Mouse (Mus musculus) cerebellum, adult 2 months (tissue): ENCODE measurements at regions not wholly inside any gene's neighbourhood (a gene's known extent, or its start where the extent isn't known, plus 50 kb on each side); places are given as distances from the start of the nearest gene placed in this dataset.
"Not testable (repeated sequence)": the region's sequence is repeated elsewhere in the genome, so short reads cannot be mapped to it uniquely, and the experiment has no call there.

Experiments
- DNase-seq, 2 experiments: peaks; one replicate each; pipeline ENCODE4 v3.0.0; 2021
- H3K27ac ChIP-seq: fragments of 200-500 bp; 2 replicates; pipeline ENCODE4 v1.5.1; 2012; ENCODE audit warnings: low read length, control low read depth, inconsistent platforms; ENCODE audit not compliant: insufficient read depth
- H3K27me3 ChIP-seq: fragments of 200-500 bp; 2 replicates; pipeline ENCODE4 v1.6.1; 2012; ENCODE audit warnings: inconsistent platforms, mild to moderate bottlenecking, low read length, moderate library complexity; ENCODE audit not compliant: control insufficient read depth, insufficient read depth
- H3K4me1 ChIP-seq: fragments of 200-500 bp; 2 replicates; pipeline ENCODE4 v1.6.1; 2011; ENCODE audit warnings: low read length; ENCODE audit not compliant: control insufficient read depth, insufficient read depth
- H3K4me3 ChIP-seq: fragments of 200-500 bp; replicated peaks from 2 replicates; pipeline ENCODE3; 2011; ENCODE audit warnings: mild to moderate bottlenecking, low read depth, low read length, control low read depth; ENCODE audit not compliant: insufficient read depth
- CTCF ChIP-seq: fragments of 200-500 bp; IDR thresholded peaks from 2 replicates; pipeline ENCODE4 v1.5.1; 2011; ENCODE audit warnings: low read depth, mild to moderate bottlenecking, control low read depth, low read length, moderate library complexity, borderline replicate concordance; ENCODE audit not compliant: insufficient read depth
- POLR2A ChIP-seq: fragments of 200-500 bp; IDR thresholded peaks from 2 replicates; pipeline ENCODE4 v1.6.1; 2011; ENCODE audit warnings: low read length, control low read depth, borderline replicate concordance; ENCODE audit not compliant: insufficient read depth
- WGBS: fragments of 180-500 bp; shearing (Covaris S2); methylation state at CpG from one replicate; pipeline ENCODE4 v1.1.7; 2018; 5-methylcytosine and 5-hydroxymethylcytosine counted together

- H3K27me3 ChIP-seq = no peaks in the 10 kb centered on the region
- H3K4me3 ChIP-seq = no peak overlapping the region
- no peak for DNase-seq
- WGBS = 35% methylated on average over 7 of the region's 7 CpGs
- H3K4me1 ChIP-seq = no peaks in the 10 kb centered on the region
- no peak overlapping the region for H3K27ac ChIP-seq
- TF ChIP-seq POLR2A = no peak
- TF ChIP-seq CTCF = no peak
Measured at GRCm38 (mm10) chr8:28427544-28428135, 980.2 kb downstream of the Poteg start.

- DNase-seq = no peak
- no peak for TF ChIP-seq POLR2A
- TF ChIP-seq CTCF = no peak
- Histone ChIP-seq H3K27ac (no peak overlapping the region), H3K4me3 (no peak overlapping the region), H3K4me1 (no peaks in the 10 kb centered on the region), H3K27me3 (no peaks in the 10 kb centered on the region)
- 90% methylated on average over 2 of the region's 2 CpGs for WGBS
Measured at GRCm38 (mm10) chr8:28473190-28473589, 1025.7 kb downstream of the Poteg start.

DNA sequence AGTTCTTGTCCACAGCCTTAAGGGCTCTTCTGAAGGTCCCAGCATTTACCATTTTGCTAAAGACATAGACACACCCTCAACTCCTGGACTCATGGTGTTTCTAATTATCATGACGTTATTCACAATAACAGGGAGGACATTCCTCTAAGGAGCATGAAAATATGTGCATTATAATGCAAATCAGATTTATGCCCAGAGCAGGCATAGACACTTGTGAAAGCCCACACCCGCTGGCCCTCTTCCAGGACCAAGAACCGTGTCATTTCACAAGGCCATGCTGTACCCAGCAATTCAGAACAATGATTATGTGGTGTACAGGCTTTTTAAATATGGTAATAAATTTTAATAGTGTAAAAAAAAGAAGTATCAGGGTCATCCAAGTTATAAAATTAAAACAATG lies 1040.4 kb downstream of the Poteg start:
- no peak for TF ChIP-seq CTCF
- TF ChIP-seq POLR2A = no peak
- H3K27ac ChIP-seq = no peak overlapping the region
- H3K4me3 ChIP-seq = no peak overlapping the region
- H3K27me3 ChIP-seq = no peaks in the 10 kb centered on the region
- H3K4me1 ChIP-seq = no peaks in the 10 kb centered on the region
- WGBS = 23% methylated on average over 3 of the region's 3 CpGs
- DNase-seq = no peak

- Histone ChIP-seq H3K27me3 (no peaks in the 10 kb centered on the region), H3K4me1 (no peaks in the 10 kb centered on the region; the same call in 1 of the 2 replicates), H3K4me3 (no peak overlapping the region), H3K27ac (no peak overlapping the region)
- 33% methylated on average over 5 of the region's 5 CpGs for WGBS
- DNase-seq = peak; percentile 48 to 63
- TF ChIP-seq CTCF (no peak), POLR2A (no peak)
Measured at GRCm38 (mm10) chr8:28503488-28504319, 1056.2 kb downstream of the Poteg start.

DNA sequence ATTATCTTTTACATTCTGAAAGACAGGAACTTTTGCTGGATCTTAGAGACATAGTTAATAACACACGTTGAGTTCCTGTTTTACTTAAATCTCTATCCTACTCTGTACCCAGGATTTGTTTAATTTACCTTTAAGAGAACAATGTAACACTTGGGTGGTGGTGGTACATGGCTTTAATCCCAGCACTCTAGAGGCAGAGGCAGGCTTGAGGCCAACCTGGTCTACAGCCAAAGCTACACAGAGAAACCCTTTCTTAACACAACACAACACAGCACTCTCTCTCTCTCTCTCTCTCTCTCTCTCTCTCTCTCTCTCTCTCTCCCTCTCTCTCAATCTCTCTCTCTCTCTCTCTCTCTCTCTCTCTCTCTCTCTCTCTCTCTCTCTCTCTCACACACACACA lies 1076.0 kb downstream of the Poteg start:
- H3K27ac ChIP-seq, DNase-seq, H3K27me3 ChIP-seq, H3K4me3 ChIP-seq, H3K4me1 ChIP-seq: not testable (repeated sequence)
- WGBS = 56% methylated on average over 1 of the region's 1 CpGs

- Histone ChIP-seq H3K4me1 (no peaks in the 10 kb centered on the region), H3K27me3 (no peaks in the 10 kb centered on the region), H3K4me3 (no peak overlapping the region), H3K27ac (no peak overlapping the region)
- no peak for TF ChIP-seq CTCF
- no peak for DNase-seq
Measured at GRCm38 (mm10) chr8:28547236-28547635, 1099.8 kb downstream of the Poteg start.

DNA sequence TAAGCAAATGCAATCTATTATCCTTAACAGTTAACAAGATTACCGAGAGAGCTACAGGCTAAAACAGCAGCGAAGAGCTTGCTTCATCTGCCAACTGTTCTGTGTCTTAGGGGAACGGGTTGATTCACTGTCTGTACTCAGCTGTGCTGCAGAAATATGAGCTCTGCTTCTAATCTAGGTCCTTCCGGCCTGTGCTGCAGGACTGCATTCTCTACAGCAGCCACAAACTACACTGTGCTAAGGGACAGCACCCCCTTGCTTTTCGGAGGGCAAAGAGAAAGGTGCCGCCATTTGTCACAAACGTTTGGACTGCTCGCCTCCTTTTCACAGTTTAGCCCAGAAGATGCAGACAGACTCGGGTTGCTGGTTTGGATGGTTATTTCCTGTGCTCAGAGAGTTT lies 1112.4 kb downstream of the Poteg start:
- no peak overlapping the region for H3K4me3 ChIP-seq
- TF ChIP-seq POLR2A = no peak
- TF ChIP-seq CTCF = no peak
- no peaks in the 10 kb centered on the region for H3K27me3 ChIP-seq
- 73% methylated on average over 9 of the region's 9 CpGs for WGBS
- no peak overlapping the region for H3K27ac ChIP-seq
- no peaks in the 10 kb centered on the region for H3K4me1 ChIP-seq
- no peak for DNase-seq

DNA sequence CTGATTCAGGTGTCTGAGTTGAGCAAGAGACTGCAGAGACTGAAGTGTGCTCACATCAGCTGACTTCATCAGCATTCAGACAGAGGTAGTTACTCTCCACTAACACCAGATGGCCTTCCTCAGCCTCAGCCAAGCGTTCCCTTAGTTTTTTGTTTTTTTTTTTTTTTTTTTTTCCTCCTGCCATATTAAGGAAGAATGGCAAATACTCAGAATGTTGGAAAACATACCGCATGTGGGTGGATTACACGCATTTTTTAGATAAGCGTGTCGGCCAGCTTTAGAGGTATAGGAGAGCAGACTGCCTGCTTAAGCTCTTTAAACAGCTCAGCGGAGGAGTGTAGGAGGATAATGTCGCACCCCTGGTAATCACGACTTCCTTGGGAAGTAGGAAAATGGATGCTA lies 1131.8 kb downstream of the Poteg start:
- H3K27ac ChIP-seq = no peak overlapping the region
- DNase-seq = no peak
- H3K27me3 ChIP-seq = no peaks in the 10 kb centered on the region; the same call in 1 of the 2 replicates
- H3K4me3 ChIP-seq = no peak overlapping the region
- TF ChIP-seq CTCF = no peak
- TF ChIP-seq POLR2A = no peak
- 71% methylated on average over 8 of the region's 8 CpGs for WGBS
- H3K4me1 ChIP-seq = no peaks in the 10 kb centered on the region; the same call in 1 of the 2 replicates
